Mouse (Mus musculus): ENCODE measurements at regions not wholly inside any gene's neighbourhood (a gene's known extent, or its start where the extent isn't known, plus 50 kb on each side); places are given as distances from the start of the nearest gene placed in this dataset.

- H3K27me3 ChIP-seq (replicated peaks; ENCODE audit: control insufficient read depth, insufficient read depth, low read length) = no peaks in the 10 kb centered on the region
- H3K27ac ChIP-seq (ENCODE audit: insufficient read depth, low read depth, low read length) = no peak overlapping the region
- H3K36me3 ChIP-seq (ENCODE audit: control insufficient read depth, insufficient read depth, low read length) = no peaks in the 10 kb centered on the region
- H3K4me3 ChIP-seq (ENCODE audit: insufficient read depth, low read depth, low read length) = no peak overlapping the region
- no peaks in the 10 kb centered on the region for H3K4me1 ChIP-seq (ENCODE audit: control insufficient read depth, insufficient read depth, low read length)
- DNase-seq = no peak
- no peak for TF ChIP-seq POLR2A (IDR thresholded peaks at IDR 0.05; ENCODE audit: low read depth, low read length)
- no peak for TF ChIP-seq CTCF (conservative IDR thresholded peaks at IDR 0.05; ENCODE audit: insufficient read depth, insufficient read length, low read depth, low read length)
Observed at GRCm38 (mm10) chr2:11917373-11917772, 139.7 kb downstream of the Ankrd16 start.

DNA sequence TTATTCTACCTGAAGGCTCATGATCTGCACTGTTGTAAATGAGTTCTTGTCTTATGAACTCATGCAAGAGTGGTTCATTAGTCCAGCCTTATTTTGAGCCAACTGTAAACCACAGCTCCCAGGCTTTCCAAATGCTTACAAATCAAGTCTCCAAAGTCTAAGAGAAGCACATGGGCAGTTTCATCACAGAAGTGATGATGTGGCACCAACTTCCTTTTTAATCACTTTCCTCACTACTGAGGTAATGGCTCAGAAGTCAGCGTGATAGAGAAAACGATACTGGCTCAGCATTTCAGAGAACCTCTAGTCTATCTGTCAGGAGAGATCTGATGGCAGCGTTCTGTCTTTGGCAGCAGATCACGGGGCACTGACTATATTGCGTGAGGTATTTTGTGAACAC lies 140.4 kb downstream of the Ankrd16 start:
- H3K27ac ChIP-seq (ENCODE audit: insufficient read depth, low read depth, low read length) = no peak overlapping the region
- no peaks in the 10 kb centered on the region for H3K36me3 ChIP-seq (ENCODE audit: control insufficient read depth, insufficient read depth, low read length)
- no peaks in the 10 kb centered on the region for H3K4me1 ChIP-seq (ENCODE audit: control insufficient read depth, insufficient read depth, low read length)
- no peak overlapping the region for H3K4me3 ChIP-seq (ENCODE audit: insufficient read depth, low read depth, low read length)
- DNase-seq = no peak
- no peaks in the 10 kb centered on the region for H3K27me3 ChIP-seq (replicated peaks; ENCODE audit: control insufficient read depth, insufficient read depth, low read length)
- TF ChIP-seq POLR2A (IDR thresholded peaks at IDR 0.05; ENCODE audit: low read depth, low read length) = no peak
- TF ChIP-seq CTCF (conservative IDR thresholded peaks at IDR 0.05; ENCODE audit: insufficient read depth, insufficient read length, low read depth, low read length) = no peak
- WGBS = 86% methylated on average over 5 of the region's 5 CpGs

DNA sequence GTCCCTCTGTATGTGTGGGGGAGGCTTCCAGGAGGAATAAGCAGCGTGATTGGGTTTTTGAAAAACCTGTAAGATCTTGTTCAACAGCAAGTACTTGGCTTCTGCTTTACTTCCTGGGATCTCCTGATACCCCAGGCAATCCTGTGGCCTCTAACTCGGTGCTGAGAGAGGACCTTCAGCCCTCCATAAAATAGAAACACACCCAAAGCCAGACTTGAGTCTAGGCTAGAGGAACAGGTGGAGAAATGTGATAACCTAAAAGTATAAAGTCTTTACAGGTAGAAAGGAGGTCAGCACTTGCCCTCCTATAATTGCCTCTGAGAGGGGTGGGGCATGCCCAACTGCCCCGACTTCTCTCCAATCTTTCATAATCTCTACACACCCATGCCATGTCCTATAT lies 183.1 kb downstream of the Ankrd16 start:
- Histone ChIP-seq H3K4me1 (ENCODE audit: control insufficient read depth, insufficient read depth, low read length) (no peaks in the 10 kb centered on the region), H3K4me3 (ENCODE audit: insufficient read depth, low read depth, low read length) (no peak overlapping the region), H3K27me3 (replicated peaks; ENCODE audit: control insufficient read depth, insufficient read depth, low read length) (no peaks in the 10 kb centered on the region), H3K27ac (ENCODE audit: insufficient read depth, low read depth, low read length) (no peak overlapping the region), H3K36me3 (ENCODE audit: control insufficient read depth, insufficient read depth, low read length) (no peaks in the 10 kb centered on the region)
- no peak for TF ChIP-seq CTCF (conservative IDR thresholded peaks at IDR 0.05; ENCODE audit: insufficient read depth, insufficient read length, low read depth, low read length)
- no peak for TF ChIP-seq POLR2A (IDR thresholded peaks at IDR 0.05; ENCODE audit: low read depth, low read length)
- WGBS = 71% methylated on average over 3 of the region's 3 CpGs
- no peak for DNase-seq

- H3K36me3 ChIP-seq (ENCODE audit: control insufficient read depth, insufficient read depth, low read length) = no peaks in the 10 kb centered on the region
- H3K27me3 ChIP-seq (replicated peaks; ENCODE audit: control insufficient read depth, insufficient read depth, low read length) = no peaks in the 10 kb centered on the region
- no peaks in the 10 kb centered on the region for H3K4me1 ChIP-seq (ENCODE audit: control insufficient read depth, insufficient read depth, low read length)
- H3K27ac ChIP-seq (ENCODE audit: insufficient read depth, low read depth, low read length) = no peak overlapping the region
- no peak for DNase-seq
- no peak overlapping the region for H3K4me3 ChIP-seq (ENCODE audit: insufficient read depth, low read depth, low read length)
- TF ChIP-seq CTCF (conservative IDR thresholded peaks at IDR 0.05; ENCODE audit: insufficient read depth, insufficient read length, low read depth, low read length) (no peak), POLR2A (IDR thresholded peaks at IDR 0.05; ENCODE audit: low read depth, low read length) (no peak)
- WGBS = 49% methylated on average over 3 of the region's 3 CpGs
Observed at GRCm38 (mm10) chr2:11965374-11965773, 187.7 kb downstream of the Ankrd16 start.

- 73% methylated on average over 2 of the region's 2 CpGs for WGBS
- no peak for DNase-seq
- no peak overlapping the region for H3K27ac ChIP-seq (ENCODE audit: insufficient read depth, low read depth, low read length)
- H3K36me3 ChIP-seq (ENCODE audit: control insufficient read depth, insufficient read depth, low read length) = no peaks in the 10 kb centered on the region
- H3K4me1 ChIP-seq (ENCODE audit: control insufficient read depth, insufficient read depth, low read length) = no peaks in the 10 kb centered on the region
- no peak for TF ChIP-seq CTCF (conservative IDR thresholded peaks at IDR 0.05; ENCODE audit: insufficient read depth, insufficient read length, low read depth, low read length)
- TF ChIP-seq POLR2A (IDR thresholded peaks at IDR 0.05; ENCODE audit: low read depth, low read length) = no peak
- H3K4me3 ChIP-seq (ENCODE audit: insufficient read depth, low read depth, low read length) = no peak overlapping the region
- H3K27me3 ChIP-seq (replicated peaks; ENCODE audit: control insufficient read depth, insufficient read depth, low read length) = no peaks in the 10 kb centered on the region
Observed at GRCm38 (mm10) chr2:11967001-11967400, 189.3 kb downstream of the Ankrd16 start.

DNA sequence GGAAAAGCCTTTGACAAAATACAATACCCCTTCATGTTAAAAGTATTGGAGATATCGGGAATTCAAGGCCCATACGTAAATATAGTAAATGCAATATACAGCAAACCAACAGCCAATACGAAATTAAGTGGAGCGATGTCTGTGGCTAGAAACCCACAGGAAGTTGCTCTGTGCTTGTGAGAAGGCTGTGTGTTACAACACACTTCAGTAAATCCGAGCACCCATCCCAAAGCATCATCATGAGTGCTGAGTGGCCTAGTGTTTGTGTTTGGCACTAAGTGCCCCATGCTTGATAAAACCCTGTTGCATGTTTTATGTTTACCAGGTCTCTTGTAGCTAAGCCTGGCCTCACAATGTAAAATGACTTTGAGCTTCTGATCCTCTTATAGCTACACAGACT lies 194.3 kb downstream of the Ankrd16 start:
- Histone ChIP-seq H3K4me3 (ENCODE audit: insufficient read depth, low read depth, low read length) (no peak overlapping the region), H3K27ac (ENCODE audit: insufficient read depth, low read depth, low read length) (no peak overlapping the region), H3K36me3 (ENCODE audit: control insufficient read depth, insufficient read depth, low read length) (no peaks in the 10 kb centered on the region), H3K27me3 (replicated peaks; ENCODE audit: control insufficient read depth, insufficient read depth, low read length) (no peaks in the 10 kb centered on the region), H3K4me1 (ENCODE audit: control insufficient read depth, insufficient read depth, low read length) (no peaks in the 10 kb centered on the region)
- no peak for TF ChIP-seq CTCF (conservative IDR thresholded peaks at IDR 0.05; ENCODE audit: insufficient read depth, insufficient read length, low read depth, low read length)
- TF ChIP-seq POLR2A (IDR thresholded peaks at IDR 0.05; ENCODE audit: low read depth, low read length) = no peak
- WGBS = 89% methylated on average over 5 of the region's 5 CpGs
- DNase-seq = no peak

GRCm38 (mm10) chr2:12001938-12002899 lies 224.5 kb downstream of the Ankrd16 start:
- 25% methylated on average over 24 of the region's 24 CpGs for WGBS
- 0 out of 2 replicates have a peak, but pooled peaks have one; percentile 19 for TF ChIP-seq CTCF (conservative IDR thresholded peaks at IDR 0.05; ENCODE audit: insufficient read depth, insufficient read length, low read depth, low read length)
- TF ChIP-seq POLR2A (IDR thresholded peaks at IDR 0.05; ENCODE audit: low read depth, low read length) = no peak
- Histone ChIP-seq H3K4me1 (ENCODE audit: control insufficient read depth, insufficient read depth, low read length) (peaks cover 6% of the 10 kb centered on the region; the same call in 1 of the 2 replicates), H3K4me3 (ENCODE audit: insufficient read depth, low read depth, low read length) (no peak overlapping the region), H3K36me3 (ENCODE audit: control insufficient read depth, insufficient read depth, low read length) (no peaks in the 10 kb centered on the region), H3K27me3 (replicated peaks; ENCODE audit: control insufficient read depth, insufficient read depth, low read length) (no peaks in the 10 kb centered on the region), H3K27ac (ENCODE audit: insufficient read depth, low read depth, low read length) (no peak overlapping the region)
- DNase-seq = peak; percentile 42
